Mouse (Mus musculus): ENCODE results near the gene Prm3. TPM values are rescaled to one million over a fixed set of nuclear protein-coding genes. Genes with fewer than 3 reads are reported as not detected.

The Prm3 gene
- polyA plus RNA-seq, 1 experiment from 2014 or later: not detected

Other genes starting within 250 kb of the Prm3 start
- gene Dexi, start 247.9 kb downstream of the Prm3 start, polyA plus RNA-seq (2018): 4.4 to 7.5 TPM (median 6.5 TPM) in 3 replicates
- gene Clec16a, start 245.6 kb downstream of the Prm3 start, polyA plus RNA-seq (2018): 9.0 to 13.9 TPM (median 12.7 TPM) in 3 replicates
- 0.24 to 3.4 TPM (median 1.6 TPM) in 3 replicates for gene Socs1, start 5.4 kb downstream of the Prm3 start, polyA plus RNA-seq (2018)
- not detected in 3 replicates for gene Tnp2, start 2.3 kb downstream of the Prm3 start, polyA plus RNA-seq (2018)
- not detected in 3 replicates for gene Prm2, start 5.2 kb upstream of the Prm3 start, polyA plus RNA-seq (2018)
- gene Prm1, start 14.9 kb upstream of the Prm3 start, polyA plus RNA-seq (2018): not detected in 3 replicates
- gene Gm11172, start 22.0 kb upstream of the Prm3 start, polyA plus RNA-seq (2018): not detected in 3 replicates
- 0.06 to 1.1 TPM in 2 of 3 replicates, not detected in the other for gene Rmi2, start 44.1 kb upstream of the Prm3 start, polyA plus RNA-seq (2018)

Data from macrophage (primary cell).